Mouse (Mus musculus) hindbrain, embryonic 10.5 days (tissue): Measurements from ENCODE around the gene Clec9a. TPM values are rescaled to one million over a fixed set of nuclear protein-coding genes. Genes with fewer than 3 reads are reported as not detected.

Source experiments
- DNase-seq: peaks from one replicate; pipeline ENCODE4 v3.0.0-alpha.2; 2017; ENCODE audit warnings: low spot score
- H3K27ac ChIP-seq: fragments of 300-500 bp; sonication (generic); 2 replicates; pipeline ENCODE4 v1.5.1; 2016; ENCODE audit warnings: mild to moderate bottlenecking, moderate library complexity
- H3K27me3 ChIP-seq: fragments of 300-500 bp; sonication (generic); 2 replicates; pipeline ENCODE4 v1.6.1; 2016; ENCODE audit warnings: mild to moderate bottlenecking; ENCODE audit not compliant: poor library complexity, insufficient read depth, severe bottlenecking
- H3K36me3 ChIP-seq: fragments of 300-500 bp; sonication (generic); 2 replicates; pipeline ENCODE4 v1.6.1; 2016; ENCODE audit warnings: mild to moderate bottlenecking, moderate library complexity
- H3K4me1 ChIP-seq: fragments of 300-500 bp; sonication (generic); replicated peaks from 2 replicates; pipeline ENCODE4 v1.6.1; 2016; ENCODE audit warnings: mild to moderate bottlenecking
- H3K4me3 ChIP-seq: fragments of 300-500 bp; sonication (generic); 2 replicates; pipeline ENCODE4 v1.5.1; 2016; ENCODE audit warnings: mild to moderate bottlenecking, moderate library complexity
- H3K9me3 ChIP-seq: fragments of 300-500 bp; sonication (generic); 2 replicates; pipeline ENCODE4 v1.6.1; 2016; ENCODE audit warnings: mild to moderate bottlenecking, moderate library complexity
- WGBS: fragments of 180-500 bp; shearing (Covaris S2); methylation state at CpG from one replicate; pipeline ENCODE4 v1.1.7; 2016; 5-methylcytosine and 5-hydroxymethylcytosine counted together
- polyA plus RNA-seq: library from polyadenylated mRNA; unstranded; fragments of >200 nt; fragmentation: Nextera tagmentation; extraction: Ambion mirVana; gene quantifications from 2 replicates; pipeline ENCODE4 v1.2.1, GENCODE M21; 2016

Gene Clec9a
- polyA plus RNA-seq, result 0.24 and 0.35 TPM in 2 replicates

DNA sequence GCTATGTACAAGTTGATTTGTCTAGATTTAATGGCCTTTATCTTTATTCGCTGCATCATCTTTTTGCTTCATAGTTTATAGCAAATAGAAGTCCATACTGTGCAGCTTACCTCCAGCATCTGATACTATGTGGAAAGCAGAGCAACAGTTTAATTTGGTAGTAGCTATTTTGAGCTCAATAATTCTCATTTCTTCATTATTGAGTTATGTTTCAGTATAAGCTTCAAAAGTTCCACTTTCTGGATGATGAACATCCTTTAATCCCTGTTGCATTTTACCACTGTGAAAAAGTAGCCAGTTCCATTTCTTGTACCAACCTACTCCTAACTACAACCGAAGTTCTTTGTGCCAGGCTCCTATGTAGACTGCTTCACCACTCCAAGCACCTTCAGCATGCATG is at the start of gene Clec9a:
Gene Clec9a, plus strand, starts transcription at position 301 of the 400 bp plus-strand sequence.
- WGBS, result 83% methylated on average over 2 of the region's 2 CpGs
- no peak for DNase-seq

DNA sequence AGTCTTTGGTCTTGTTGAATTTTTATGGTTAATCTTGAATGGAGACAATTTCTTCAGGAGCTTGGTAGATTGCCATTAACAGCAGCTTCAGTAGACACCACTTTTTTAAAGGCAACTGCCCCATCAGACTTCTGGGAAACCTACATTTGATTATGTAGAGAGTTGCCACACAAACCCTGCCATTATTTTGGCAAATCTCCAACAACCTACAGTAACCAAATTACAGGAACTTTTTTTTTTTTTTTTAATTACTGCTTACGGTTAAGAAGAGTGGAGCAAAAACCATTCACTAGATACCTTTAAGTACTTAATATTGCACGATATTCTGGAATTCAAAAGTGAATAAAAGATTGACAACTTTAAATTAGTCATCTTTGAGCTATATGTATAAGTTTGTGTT is 49.1 kb upstream of the Clec9a start:
- no peaks in the 10 kb centered on the region for H3K36me3 ChIP-seq
- H3K9me3 ChIP-seq, result no peaks in the 10 kb centered on the region
- no peak for DNase-seq
- no peak overlapping the region for H3K27ac ChIP-seq
- no peaks in the 10 kb centered on the region for H3K4me1 ChIP-seq
- H3K4me3 ChIP-seq, result no peak overlapping the region
- no peaks in the 10 kb centered on the region for H3K27me3 ChIP-seq
- 95% methylated on average over 2 of the region's 2 CpGs for WGBS

More for the DNA sequence above, at the start of gene Clec9a:
- no peak within 1 kb of the TSS for H3K4me3 ChIP-seq
- H3K4me1 ChIP-seq, result no peaks in the 10 kb centered on the region
- H3K27ac ChIP-seq, result no peak within 1 kb of the TSS
- H3K36me3 ChIP-seq, result no peaks in the 10 kb centered on the region
- no peaks in the 10 kb centered on the region for H3K9me3 ChIP-seq
- no peaks in the 10 kb centered on the region for H3K27me3 ChIP-seq

DNA sequence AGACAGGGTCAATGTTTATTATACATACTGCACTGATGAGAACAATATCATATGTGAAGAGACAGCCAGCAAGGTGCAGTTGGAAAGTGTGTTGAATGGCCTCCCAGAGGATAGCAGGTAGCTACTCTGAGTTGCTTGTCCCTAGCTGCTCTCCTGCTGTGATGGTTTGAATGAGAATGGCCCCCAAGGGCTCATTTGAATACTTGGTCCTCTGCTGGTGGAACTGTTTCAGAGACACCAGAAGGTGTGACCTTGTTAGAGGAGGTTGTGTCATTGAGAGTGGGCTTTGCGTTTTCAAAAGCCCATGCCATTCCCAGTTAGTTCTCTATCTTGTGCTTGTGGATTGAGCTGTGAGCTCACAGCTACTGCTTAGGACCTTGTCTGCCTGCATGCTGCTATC is 44.7 kb upstream of the Clec9a start:
- Histone ChIP-seq H3K9me3 (no peaks in the 10 kb centered on the region), H3K4me3 (no peak overlapping the region), H3K36me3 (no peaks in the 10 kb centered on the region), H3K27ac (no peak overlapping the region), H3K27me3 (no peaks in the 10 kb centered on the region), H3K4me1 (no peaks in the 10 kb centered on the region)
- 35% methylated on average over 1 of the region's 1 CpGs for WGBS
- no peak for DNase-seq

DNA sequence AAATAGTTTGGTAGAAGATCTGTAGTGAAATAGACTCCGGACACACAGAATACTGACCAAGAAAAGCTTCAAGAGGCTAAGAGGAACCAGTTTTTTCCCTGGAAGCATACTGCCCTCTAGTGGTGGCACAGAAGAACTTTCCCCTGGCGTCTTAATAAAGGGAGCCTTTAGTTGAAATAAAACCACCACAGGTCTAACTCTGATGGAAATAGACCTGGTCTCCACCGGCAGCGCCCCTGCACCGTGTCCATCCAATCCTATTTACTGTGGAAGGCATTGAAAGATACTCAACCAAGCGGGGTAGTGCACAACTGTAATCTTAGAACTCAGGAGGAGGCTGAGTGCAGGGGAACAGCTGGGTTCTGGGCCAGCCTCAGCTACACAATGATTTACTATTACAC is 42.7 kb upstream of the Clec9a start:
- H3K9me3 ChIP-seq, result no peaks in the 10 kb centered on the region
- no peak overlapping the region for H3K4me3 ChIP-seq
- no peaks in the 10 kb centered on the region for H3K4me1 ChIP-seq
- no peaks in the 10 kb centered on the region for H3K27me3 ChIP-seq
- WGBS, result 23% methylated on average over 6 of the region's 6 CpGs
- no peak overlapping the region for H3K27ac ChIP-seq
- DNase-seq, result peak; percentile 15
- H3K36me3 ChIP-seq, result no peaks in the 10 kb centered on the region

DNA sequence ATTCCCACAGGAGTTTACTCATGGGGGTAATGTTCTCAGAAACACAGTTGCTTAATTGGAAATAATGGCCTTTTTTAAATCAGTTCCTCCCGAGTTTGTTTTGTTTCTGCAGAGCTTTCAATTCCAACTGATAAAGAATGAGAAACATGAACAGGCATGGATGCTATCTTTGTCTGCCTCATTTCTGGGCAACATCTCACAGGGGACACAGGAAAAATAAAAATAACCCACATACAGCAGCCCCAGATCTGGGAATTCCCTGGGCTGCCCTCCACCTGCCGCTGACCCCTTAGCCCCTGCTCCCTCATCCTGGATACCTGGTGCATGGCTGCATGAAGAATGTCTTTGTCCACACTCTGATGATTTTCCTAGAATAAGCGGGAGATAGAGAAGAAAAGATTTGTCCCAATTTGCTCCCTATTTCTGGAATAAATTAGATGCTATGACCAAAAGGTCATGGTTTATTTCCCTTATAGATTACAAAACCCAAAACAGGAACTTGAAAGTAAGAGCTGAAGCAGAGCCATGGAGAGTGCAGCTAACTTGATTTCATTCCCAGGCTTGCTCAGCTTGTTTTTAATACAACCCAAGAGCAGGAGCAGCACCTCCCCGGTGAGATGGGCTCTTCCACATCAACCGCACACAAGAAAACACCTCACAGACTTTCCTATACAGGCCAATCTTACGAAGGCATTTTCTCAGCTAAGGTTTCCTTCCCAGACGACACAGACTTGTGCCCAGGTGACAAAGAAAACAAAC is 39.1 kb upstream of the Clec9a start:
- 78% methylated on average over 7 of the region's 7 CpGs for WGBS
- DNase-seq, result no peak
- H3K27ac ChIP-seq, result no peak overlapping the region
- H3K4me3 ChIP-seq, result no peak overlapping the region
- H3K4me1 ChIP-seq, result no peaks in the 10 kb centered on the region
- H3K27me3 ChIP-seq, result no peaks in the 10 kb centered on the region
- H3K36me3 ChIP-seq, result no peaks in the 10 kb centered on the region
- H3K9me3 ChIP-seq, result no peaks in the 10 kb centered on the region

DNA sequence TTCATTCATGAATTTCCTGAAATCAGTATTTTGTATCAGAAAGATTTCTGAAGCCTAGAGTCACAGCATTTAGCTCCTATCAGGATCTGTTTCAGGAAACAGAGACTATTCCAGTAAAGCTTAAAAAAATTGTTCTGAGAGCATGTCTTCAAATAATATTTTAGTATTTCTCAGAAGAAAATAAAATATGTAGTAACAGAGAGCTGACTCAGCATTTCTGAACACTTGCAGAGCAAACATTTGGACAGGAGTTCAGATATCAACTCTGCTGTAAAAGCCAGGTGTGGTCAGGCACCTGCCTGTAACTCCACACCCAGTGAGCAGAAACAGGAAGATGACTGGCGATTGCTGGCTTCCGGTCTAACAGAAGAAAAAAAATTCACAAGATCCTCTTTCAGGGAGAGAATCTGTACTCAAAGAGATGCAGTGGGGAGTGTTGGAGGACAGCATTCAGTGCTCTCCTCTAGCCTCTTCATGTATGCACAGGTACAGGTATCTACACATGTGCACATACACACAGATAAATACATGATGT is 33.7 kb upstream of the Clec9a start:
- DNase-seq, result no peak
- Histone ChIP-seq H3K9me3 (peaks cover 4% of the 10 kb centered on the region; the same call in 1 of the 2 replicates), H3K4me1 (no peaks in the 10 kb centered on the region), H3K36me3 (no peaks in the 10 kb centered on the region), H3K4me3 (no peak overlapping the region), H3K27me3 (no peaks in the 10 kb centered on the region), H3K27ac (no peak overlapping the region)
- 90% methylated on average over 2 of the region's 2 CpGs for WGBS

DNA sequence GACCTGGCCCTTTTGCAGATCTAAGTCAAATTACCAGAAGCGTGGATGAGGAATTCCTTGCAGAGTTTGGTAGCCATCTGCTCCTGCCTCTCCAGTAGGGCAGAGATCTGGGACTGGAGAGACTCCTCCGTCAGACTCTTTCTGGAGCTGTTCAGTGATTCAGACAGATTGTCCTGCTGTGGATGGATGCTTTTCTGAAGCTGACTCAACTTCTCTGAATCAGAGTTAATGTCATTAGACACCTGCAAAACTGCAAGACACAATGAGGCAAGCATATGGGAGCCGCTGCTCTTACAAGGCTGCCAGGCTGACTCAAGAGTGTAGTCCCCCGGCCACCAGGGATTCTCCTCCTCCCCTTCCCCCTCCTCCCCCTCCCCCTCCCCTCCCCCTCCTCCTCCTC is 28.2 kb upstream of the Clec9a start:
- WGBS, result 70% methylated on average over 4 of the region's 4 CpGs
- H3K27ac ChIP-seq, result no peak overlapping the region
- DNase-seq, result no peak
- H3K4me1 ChIP-seq, result peaks cover 3% of the 10 kb centered on the region; the same call in 1 of the 2 replicates
- H3K9me3 ChIP-seq, result peaks cover 4% of the 10 kb centered on the region; the same call in 1 of the 2 replicates
- H3K27me3 ChIP-seq, result no peaks in the 10 kb centered on the region
- H3K36me3 ChIP-seq, result no peaks in the 10 kb centered on the region
- no peak overlapping the region for H3K4me3 ChIP-seq

DNA sequence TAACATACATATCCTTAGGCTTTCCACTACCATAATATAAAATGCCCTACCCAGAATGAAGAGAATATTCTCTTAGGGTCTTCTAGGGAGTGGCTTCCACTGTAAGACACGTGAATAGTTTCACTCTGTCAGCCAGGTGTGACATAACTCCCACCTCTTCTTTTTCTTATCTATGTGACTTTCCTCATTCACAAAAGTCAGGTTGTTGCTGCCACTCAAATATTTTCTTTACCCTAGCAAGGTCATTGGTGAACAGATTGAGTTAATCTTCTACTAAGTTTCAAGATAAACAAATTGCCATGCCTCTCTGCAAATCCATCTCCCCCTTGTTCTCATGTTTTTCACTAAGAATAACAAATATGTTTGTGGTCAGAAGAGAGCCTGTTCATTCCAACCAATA is 26.9 kb upstream of the Clec9a start:
- H3K9me3 ChIP-seq, result no peaks in the 10 kb centered on the region
- H3K4me1 ChIP-seq, result peaks cover 3% of the 10 kb centered on the region; the same call in 1 of the 2 replicates
- no peaks in the 10 kb centered on the region for H3K36me3 ChIP-seq
- H3K27me3 ChIP-seq, result no peaks in the 10 kb centered on the region
- DNase-seq, result no peak
- no peak overlapping the region for H3K27ac ChIP-seq
- H3K4me3 ChIP-seq, result no peak overlapping the region
- WGBS, result 79% methylated on average over 1 of the region's 1 CpGs

DNA sequence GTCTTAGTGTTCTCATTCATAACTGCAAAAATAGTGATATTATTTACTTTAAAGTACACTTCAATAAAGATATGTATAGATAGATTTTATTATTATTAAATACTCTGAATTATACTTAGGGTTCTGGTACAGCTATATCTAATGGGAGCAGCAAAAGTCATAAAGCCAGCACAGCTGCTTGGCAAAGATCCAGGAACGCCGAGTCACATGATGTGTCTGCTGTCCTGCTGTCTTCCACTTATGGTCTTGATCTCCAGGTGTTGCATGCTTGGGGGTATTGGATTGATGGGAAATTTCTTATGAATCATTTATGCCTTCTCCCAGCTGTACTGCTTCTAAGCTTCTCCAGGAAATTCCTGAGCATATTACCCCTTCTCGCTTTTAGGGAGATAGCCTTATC is 25.2 kb upstream of the Clec9a start:
- Histone ChIP-seq H3K27me3 (no peaks in the 10 kb centered on the region), H3K4me3 (no peak overlapping the region), H3K36me3 (no peaks in the 10 kb centered on the region), H3K4me1 (peaks cover 3% of the 10 kb centered on the region; the same call in 1 of the 2 replicates), H3K27ac (no peak overlapping the region), H3K9me3 (no peaks in the 10 kb centered on the region)
- WGBS, result 92% methylated on average over 3 of the region's 3 CpGs
- DNase-seq, result no peak

DNA sequence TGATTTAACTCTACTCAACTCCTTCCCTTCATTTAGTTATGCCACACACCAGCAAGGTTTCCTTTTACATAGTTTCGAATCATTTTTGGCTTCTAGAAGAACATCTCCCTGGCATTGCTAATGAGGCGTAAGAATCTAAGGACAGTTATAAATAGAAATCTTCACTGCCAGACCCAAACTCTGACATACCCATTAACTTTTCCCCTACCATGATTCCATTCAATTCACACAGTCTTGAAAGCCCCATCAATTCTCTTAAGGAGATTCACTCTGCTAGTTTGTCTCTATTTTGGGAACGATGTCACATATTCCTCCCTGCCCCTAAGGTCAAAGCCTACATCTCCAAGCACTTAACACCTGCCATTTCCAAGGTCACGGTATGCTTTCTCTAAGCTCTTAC is 23.7 kb upstream of the Clec9a start:
- WGBS, result 81% methylated on average over 4 of the region's 4 CpGs
- Histone ChIP-seq H3K4me3 (no peak overlapping the region), H3K9me3 (no peaks in the 10 kb centered on the region), H3K27me3 (no peaks in the 10 kb centered on the region), H3K4me1 (peaks cover 3% of the 10 kb centered on the region; the same call in 1 of the 2 replicates), H3K36me3 (no peaks in the 10 kb centered on the region), H3K27ac (no peak overlapping the region)
- DNase-seq, result no peak

DNA sequence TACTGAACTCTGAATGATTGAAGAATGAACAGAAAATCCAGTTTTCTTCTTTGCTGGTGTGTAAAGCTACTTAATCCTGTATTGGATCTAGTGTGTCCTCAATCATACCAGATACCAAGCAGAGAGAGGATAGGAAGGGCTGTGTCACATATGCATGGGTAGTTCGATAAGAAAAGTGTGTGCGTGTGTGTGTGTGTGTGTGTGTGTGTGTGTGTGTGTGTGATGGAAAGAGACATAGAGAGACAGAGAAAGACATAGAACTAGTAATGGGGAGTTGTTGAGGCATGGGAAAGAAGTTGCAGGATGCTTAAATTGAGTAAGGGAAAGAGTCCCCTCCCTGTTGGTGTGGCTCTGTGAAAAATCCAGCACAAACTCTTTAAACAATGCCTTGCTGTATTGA is 22.9 kb upstream of the Clec9a start, which contains the start of gene Clec12b:
Gene Clec12b, minus strand, starts transcription at position 101 of the 400 bp plus-strand sequence.
- DNase-seq, result no peak
- H3K27me3 ChIP-seq, result no peaks in the 10 kb centered on the region
- no peaks in the 10 kb centered on the region for H3K9me3 ChIP-seq
- no peaks in the 10 kb centered on the region for H3K36me3 ChIP-seq
- no peak within 1 kb of the TSS for H3K4me3 ChIP-seq
- H3K27ac ChIP-seq, result no peak within 1 kb of the TSS
- WGBS, result 78% methylated on average over 2 of the region's 2 CpGs
- peaks cover 3% of the 10 kb centered on the region; the same call in 1 of the 2 replicates for H3K4me1 ChIP-seq

DNA sequence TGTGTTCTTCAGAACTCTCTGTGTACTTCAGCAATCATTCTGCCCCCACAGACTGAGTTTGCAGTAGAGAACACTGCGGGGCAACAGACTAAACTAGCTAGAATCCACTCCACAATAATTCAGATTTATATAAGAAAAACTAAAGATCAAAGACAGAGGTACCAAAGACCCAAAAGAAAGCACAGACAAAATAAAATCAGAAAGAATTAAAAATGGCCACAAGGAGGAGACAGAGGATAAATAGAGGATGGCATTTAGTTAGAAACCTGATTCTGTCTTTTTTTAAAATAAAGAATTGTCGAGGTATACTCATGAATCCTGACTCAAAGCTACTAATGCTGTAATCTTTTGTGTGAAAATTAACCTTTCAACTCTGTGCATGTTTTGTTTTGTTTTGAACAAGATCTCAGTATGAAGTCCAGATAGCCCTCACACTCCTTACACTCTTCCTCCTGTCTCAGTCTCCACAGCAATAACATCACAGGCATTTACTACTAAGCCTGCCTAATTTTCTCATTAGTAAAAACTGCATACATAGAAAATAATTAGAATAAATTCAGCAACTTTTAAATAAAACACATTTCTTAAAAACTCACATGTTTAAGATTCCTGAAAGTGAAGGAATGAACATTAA is 15.5 kb upstream of the Clec9a start:
- no peaks in the 10 kb centered on the region for H3K36me3 ChIP-seq
- H3K9me3 ChIP-seq, result no peaks in the 10 kb centered on the region
- H3K27ac ChIP-seq, result no peak overlapping the region
- no peaks in the 10 kb centered on the region for H3K27me3 ChIP-seq
- H3K4me3 ChIP-seq, result no peak overlapping the region
- WGBS, result 38% methylated on average over 2 of the region's 2 CpGs
- H3K4me1 ChIP-seq, result no peaks in the 10 kb centered on the region
- no peak for DNase-seq

DNA sequence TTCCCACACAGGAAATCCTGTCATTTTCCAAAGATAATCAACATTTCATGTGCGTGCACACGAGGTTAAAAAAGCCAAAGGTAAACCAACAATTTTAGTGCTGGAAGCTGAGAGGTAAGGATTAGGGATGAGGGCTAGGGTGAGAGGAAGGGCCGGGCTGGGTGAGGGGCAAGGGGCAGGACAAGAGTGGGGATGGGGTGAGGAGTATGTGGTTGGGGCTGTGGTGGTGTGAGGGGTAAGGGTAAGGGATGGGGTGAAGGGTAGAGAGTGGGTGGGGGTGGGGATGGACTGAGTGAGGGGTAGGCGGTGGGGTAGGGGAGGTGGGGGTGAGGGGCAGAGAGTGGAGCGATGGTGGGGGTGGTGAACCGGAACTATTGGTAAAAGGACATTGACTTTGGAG is 14.9 kb upstream of the Clec9a start:
- Histone ChIP-seq H3K27me3 (no peaks in the 10 kb centered on the region), H3K4me3 (no peak overlapping the region), H3K36me3 (no peaks in the 10 kb centered on the region), H3K4me1 (no peaks in the 10 kb centered on the region), H3K9me3 (no peaks in the 10 kb centered on the region), H3K27ac (no peak overlapping the region)
- no peak for DNase-seq
- WGBS, result 79% methylated on average over 6 of the region's 6 CpGs
